Mouse (Mus musculus): ENCODE results near the gene Klf3. TPM values are rescaled to one million over a fixed set of nuclear protein-coding genes. Genes with fewer than 3 reads are reported as not detected.
A peak's percentile ranks its signal among the peaks of the same experiment; 100 is the strongest.

Klf3 gene
- polyA plus RNA-seq, 1 experiment from 2014 or later, result 68.1 TPM

DNA sequence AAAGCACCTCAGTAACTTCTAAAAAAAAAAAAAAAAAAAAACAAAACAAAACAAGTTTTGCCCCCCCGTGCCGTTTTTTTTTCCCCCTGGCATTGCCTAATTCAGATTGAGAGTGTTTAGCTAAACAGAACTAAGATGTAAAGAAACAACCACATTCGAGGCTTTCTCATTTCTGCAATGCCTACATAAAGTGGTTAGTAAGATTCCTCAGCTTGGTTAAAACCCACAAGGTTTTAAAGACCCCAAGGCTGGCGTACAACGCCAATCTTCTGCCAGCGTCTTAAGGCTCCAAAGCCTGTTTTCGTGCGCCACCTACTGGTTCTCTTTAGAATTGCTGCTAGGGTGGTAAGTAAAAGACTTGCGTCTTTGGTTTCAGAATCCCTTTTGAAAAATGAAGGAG, 10.2 kb downstream of the Klf3 start:
- H3K9ac ChIP-seq (ENCODE audit: low read depth, low read length), result no peak overlapping the region

DNA sequence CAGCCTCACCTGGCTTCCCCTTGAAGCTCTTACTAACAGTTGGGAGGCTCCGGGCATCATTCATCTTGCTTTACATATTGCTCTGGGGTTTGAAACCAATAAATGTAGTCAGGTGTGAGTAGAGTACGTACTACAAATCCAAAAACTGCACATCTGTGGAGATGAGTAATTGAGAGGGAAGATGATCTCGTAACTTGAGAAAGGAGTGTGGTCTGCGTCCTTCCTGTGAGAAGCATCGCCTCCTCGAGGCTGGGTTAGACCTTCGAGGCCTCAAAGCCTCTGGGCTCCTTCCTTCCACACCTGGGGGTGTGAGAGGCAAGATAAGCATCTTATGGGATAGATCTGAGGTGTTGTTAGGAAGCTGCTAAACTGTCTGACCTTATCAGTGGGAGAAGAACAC, 11.2 kb downstream of the Klf3 start:
- H3K27ac ChIP-seq (ENCODE audit: low read length), result no peak overlapping the region
- 74% methylated on average over 7 of the region's 7 CpGs for WGBS
- no peak overlapping the region for H3K4me3 ChIP-seq (ENCODE audit: low read length)
- H3K9ac ChIP-seq (ENCODE audit: low read depth, low read length), result 0 out of 2 replicates have a peak overlapping the region, but pooled peaks have one; percentile 15
- H3K36me3 ChIP-seq (ENCODE audit: control insufficient read depth, insufficient read depth, low read length), result peaks cover 11% of the 10 kb centered on the region; the same call in 1 of the 2 replicates
- H3K27me3 ChIP-seq (replicated peaks; ENCODE audit: control insufficient read depth, insufficient read depth, low read length), result no peaks in the 10 kb centered on the region
- H3K4me1 ChIP-seq (ENCODE audit: control insufficient read depth, insufficient read depth, low read length), result peaks cover 70% of the 10 kb centered on the region
- no peak for ATAC-seq
- H3K4me2 ChIP-seq (ENCODE audit: low read depth, low read length), result no peak overlapping the region
- H3K9me3 ChIP-seq (ENCODE audit: control insufficient read depth, low read length), result no peaks in the 10 kb centered on the region

More for the DNA sequence above, 10.2 kb downstream of the Klf3 start:
- Histone ChIP-seq H3K4me1 (ENCODE audit: control insufficient read depth, insufficient read depth, low read length) (peaks cover 81% of the 10 kb centered on the region), H3K27me3 (replicated peaks; ENCODE audit: control insufficient read depth, insufficient read depth, low read length) (no peaks in the 10 kb centered on the region), H3K27ac (ENCODE audit: low read length) (no peak overlapping the region), H3K36me3 (ENCODE audit: control insufficient read depth, insufficient read depth, low read length) (peaks cover 7% of the 10 kb centered on the region; the same call in 1 of the 2 replicates), H3K9me3 (ENCODE audit: control insufficient read depth, low read length) (no peaks in the 10 kb centered on the region), H3K4me3 (ENCODE audit: low read length) (peak overlapping the region; percentile 38; the same call in 1 of the 2 replicates), H3K4me2 (ENCODE audit: low read depth, low read length) (peak overlapping the region; percentile 63)
- ATAC-seq, result no peak
- 8% methylated on average over 9 of the region's 9 CpGs for WGBS

DNA sequence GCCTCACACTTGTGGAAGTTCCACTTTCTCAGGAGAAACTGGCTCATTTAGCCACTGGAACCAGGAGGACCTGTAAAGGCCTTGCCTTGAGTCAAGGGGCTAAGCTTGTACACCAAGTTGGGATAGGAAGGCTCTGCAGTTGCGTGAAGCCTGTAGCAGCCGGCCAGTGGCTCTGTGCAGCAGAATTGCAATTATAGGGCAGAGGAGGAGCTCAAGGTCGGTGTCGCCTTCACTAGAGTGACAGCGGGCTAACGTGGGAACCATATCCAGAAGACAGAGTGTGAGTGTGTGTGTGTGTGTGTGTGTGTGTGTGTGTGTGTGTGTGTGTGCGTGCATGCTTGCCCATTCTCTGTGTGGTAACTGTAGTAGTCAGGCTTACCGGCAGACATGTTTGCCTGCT, 12.4 kb downstream of the Klf3 start:
- H3K4me1 ChIP-seq (ENCODE audit: control insufficient read depth, insufficient read depth, low read length), result peaks cover 62% of the 10 kb centered on the region
- H3K36me3 ChIP-seq (ENCODE audit: control insufficient read depth, insufficient read depth, low read length), result peaks cover 11% of the 10 kb centered on the region; the same call in 1 of the 2 replicates
- H3K27me3 ChIP-seq (replicated peaks; ENCODE audit: control insufficient read depth, insufficient read depth, low read length), result no peaks in the 10 kb centered on the region
- ATAC-seq, result no peak
- no peak overlapping the region for H3K9ac ChIP-seq (ENCODE audit: low read depth, low read length)
- no peak overlapping the region for H3K4me2 ChIP-seq (ENCODE audit: low read depth, low read length)
- H3K27ac ChIP-seq (ENCODE audit: low read length), result no peak overlapping the region
- 72% methylated on average over 8 of the region's 8 CpGs for WGBS
- no peaks in the 10 kb centered on the region for H3K9me3 ChIP-seq (ENCODE audit: control insufficient read depth, low read length)
- no peak overlapping the region for H3K4me3 ChIP-seq (ENCODE audit: low read length)

DNA sequence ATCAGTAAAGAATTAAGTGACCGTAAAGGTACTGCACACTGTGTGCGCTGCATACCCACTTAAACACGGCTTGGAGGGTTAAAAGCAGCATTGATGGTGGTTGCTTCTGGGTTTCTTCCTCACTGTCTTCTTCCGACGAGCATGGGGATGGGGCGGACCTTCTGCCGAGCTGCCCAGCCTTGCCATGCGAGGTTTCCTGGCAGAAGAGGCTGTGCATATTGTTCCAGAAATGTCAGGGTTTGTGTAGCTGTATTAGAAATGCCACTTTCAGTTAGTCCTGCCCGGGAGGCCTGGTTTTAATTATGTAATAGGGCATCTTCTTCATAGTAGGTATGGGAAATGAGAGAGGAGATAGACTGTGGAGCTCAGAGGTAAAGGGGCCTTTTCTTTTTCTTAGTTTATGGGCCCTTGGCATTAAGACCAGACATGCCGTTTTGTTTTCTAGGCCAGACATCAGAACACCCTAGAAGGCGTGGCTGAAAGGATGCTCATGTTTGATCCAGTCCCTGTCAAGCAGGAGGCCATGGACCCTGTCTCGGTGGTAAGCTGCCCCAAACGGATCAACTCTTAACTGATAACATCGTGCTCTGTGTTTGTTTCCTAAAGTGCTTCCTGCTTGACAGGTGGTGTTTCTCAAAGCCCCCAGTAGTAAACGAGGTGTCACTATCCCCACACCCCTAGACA, 13.2 kb downstream of the Klf3 start:
- Histone ChIP-seq H3K27me3 (replicated peaks; ENCODE audit: control insufficient read depth, insufficient read depth, low read length) (no peaks in the 10 kb centered on the region), H3K36me3 (ENCODE audit: control insufficient read depth, insufficient read depth, low read length) (peaks cover 15% of the 10 kb centered on the region; the same call in 1 of the 2 replicates), H3K4me3 (ENCODE audit: low read length) (no peak overlapping the region), H3K4me1 (ENCODE audit: control insufficient read depth, insufficient read depth, low read length) (peaks cover 54% of the 10 kb centered on the region), H3K27ac (ENCODE audit: low read length) (peak overlapping the region; percentile 68), H3K4me2 (ENCODE audit: low read depth, low read length) (no peak overlapping the region), H3K9me3 (ENCODE audit: control insufficient read depth, low read length) (no peaks in the 10 kb centered on the region), H3K9ac (ENCODE audit: low read depth, low read length) (no peak overlapping the region)
- 51% methylated on average over 15 of the region's 15 CpGs for WGBS
- ATAC-seq, result no peak

DNA sequence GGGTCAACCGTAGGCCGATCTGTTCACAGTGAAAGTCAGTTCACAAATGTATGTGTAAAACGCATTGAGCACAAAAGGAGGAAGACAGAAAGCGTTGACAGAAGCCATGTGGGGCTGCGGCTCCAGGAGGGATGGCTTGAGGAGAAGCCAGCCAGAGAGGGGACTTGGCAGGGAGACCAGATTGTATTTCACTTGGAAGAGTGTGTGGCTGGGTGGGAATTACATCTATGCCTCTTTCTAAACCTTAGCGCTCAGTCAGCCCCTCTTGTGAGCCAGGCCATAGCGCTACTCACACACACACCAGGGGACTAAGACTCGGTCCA, 13.7 kb downstream of the Klf3 start:
- H3K27ac ChIP-seq (ENCODE audit: low read length), result peak overlapping the region; percentile 68
- H3K9ac ChIP-seq (ENCODE audit: low read depth, low read length), result 0 out of 2 replicates have a peak overlapping the region, but pooled peaks have one; percentile 10
- H3K4me2 ChIP-seq (ENCODE audit: low read depth, low read length), result no peak overlapping the region
- no peaks in the 10 kb centered on the region for H3K27me3 ChIP-seq (replicated peaks; ENCODE audit: control insufficient read depth, insufficient read depth, low read length)
- no peaks in the 10 kb centered on the region for H3K9me3 ChIP-seq (ENCODE audit: control insufficient read depth, low read length)
- ATAC-seq, result peak; percentile 40
- no peak overlapping the region for H3K4me3 ChIP-seq (ENCODE audit: low read length)
- H3K36me3 ChIP-seq (ENCODE audit: control insufficient read depth, insufficient read depth, low read length), result peaks cover 16% of the 10 kb centered on the region; the same call in 1 of the 2 replicates
- 40% methylated on average over 8 of the region's 8 CpGs for WGBS
- peaks cover 49% of the 10 kb centered on the region for H3K4me1 ChIP-seq (ENCODE audit: control insufficient read depth, insufficient read depth, low read length)

DNA sequence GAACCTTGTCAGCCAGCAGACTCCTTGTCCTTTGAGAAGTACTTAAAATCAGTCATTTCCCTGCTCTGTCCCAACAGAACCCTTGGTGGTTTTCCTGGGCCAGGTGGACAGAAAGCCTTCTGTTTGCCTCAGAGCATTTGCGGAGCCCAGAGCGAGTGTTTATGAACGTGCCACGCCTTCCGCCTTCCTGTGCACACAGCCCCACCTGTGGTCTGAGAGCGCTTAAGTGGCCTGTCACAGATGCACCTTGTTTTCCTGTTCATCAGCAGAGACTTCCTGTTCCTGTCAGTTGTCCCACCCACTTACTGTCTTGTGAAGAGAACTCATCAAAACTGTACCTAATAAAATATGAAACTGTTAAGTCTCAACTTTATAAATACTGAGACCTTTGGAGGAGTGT, 16.2 kb downstream of the Klf3 start:
- H3K4me2 ChIP-seq (ENCODE audit: low read depth, low read length), result no peak overlapping the region
- peaks cover 35% of the 10 kb centered on the region for H3K36me3 ChIP-seq (ENCODE audit: control insufficient read depth, insufficient read depth, low read length)
- H3K4me1 ChIP-seq (ENCODE audit: control insufficient read depth, insufficient read depth, low read length), result peaks cover 34% of the 10 kb centered on the region
- peak; percentile 18; the same call in 1 of the 2 replicates for ATAC-seq
- no peak overlapping the region for H3K4me3 ChIP-seq (ENCODE audit: low read length)
- H3K9me3 ChIP-seq (ENCODE audit: control insufficient read depth, low read length), result no peaks in the 10 kb centered on the region
- WGBS, result 51% methylated on average over 6 of the region's 6 CpGs
- H3K27ac ChIP-seq (ENCODE audit: low read length), result no peak overlapping the region
- no peaks in the 10 kb centered on the region for H3K27me3 ChIP-seq (replicated peaks; ENCODE audit: control insufficient read depth, insufficient read depth, low read length)
- no peak overlapping the region for H3K9ac ChIP-seq (ENCODE audit: low read depth, low read length)

DNA sequence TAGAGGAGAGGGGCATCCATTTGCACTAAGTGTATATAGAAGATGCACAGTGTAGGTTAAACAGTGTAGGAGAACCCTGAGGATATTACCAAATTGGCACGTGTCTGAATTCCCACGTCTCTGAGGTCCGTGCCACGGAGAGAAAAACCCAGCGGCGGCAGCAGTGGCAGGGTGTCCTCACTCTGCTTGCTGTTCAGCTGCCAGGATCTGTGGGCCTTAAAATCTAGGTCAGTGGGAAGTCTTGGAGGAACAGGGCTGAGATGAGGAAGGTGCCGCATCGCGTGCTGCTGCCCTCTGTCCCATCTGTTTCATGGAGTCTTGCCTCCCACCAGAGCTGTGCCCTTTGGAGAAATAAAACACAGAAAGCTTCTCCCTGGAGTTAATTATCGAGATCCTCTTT, 16.9 kb downstream of the Klf3 start:
- H3K36me3 ChIP-seq (ENCODE audit: control insufficient read depth, insufficient read depth, low read length), result peaks cover 39% of the 10 kb centered on the region
- 90% methylated on average over 10 of the region's 10 CpGs for WGBS
- no peak overlapping the region for H3K9ac ChIP-seq (ENCODE audit: low read depth, low read length)
- no peak overlapping the region for H3K27ac ChIP-seq (ENCODE audit: low read length)
- peaks cover 28% of the 10 kb centered on the region for H3K4me1 ChIP-seq (ENCODE audit: control insufficient read depth, insufficient read depth, low read length)
- H3K27me3 ChIP-seq (replicated peaks; ENCODE audit: control insufficient read depth, insufficient read depth, low read length), result no peaks in the 10 kb centered on the region
- no peaks in the 10 kb centered on the region for H3K9me3 ChIP-seq (ENCODE audit: control insufficient read depth, low read length)
- H3K4me3 ChIP-seq (ENCODE audit: low read length), result no peak overlapping the region
- H3K4me2 ChIP-seq (ENCODE audit: low read depth, low read length), result no peak overlapping the region
- ATAC-seq, result no peak

DNA sequence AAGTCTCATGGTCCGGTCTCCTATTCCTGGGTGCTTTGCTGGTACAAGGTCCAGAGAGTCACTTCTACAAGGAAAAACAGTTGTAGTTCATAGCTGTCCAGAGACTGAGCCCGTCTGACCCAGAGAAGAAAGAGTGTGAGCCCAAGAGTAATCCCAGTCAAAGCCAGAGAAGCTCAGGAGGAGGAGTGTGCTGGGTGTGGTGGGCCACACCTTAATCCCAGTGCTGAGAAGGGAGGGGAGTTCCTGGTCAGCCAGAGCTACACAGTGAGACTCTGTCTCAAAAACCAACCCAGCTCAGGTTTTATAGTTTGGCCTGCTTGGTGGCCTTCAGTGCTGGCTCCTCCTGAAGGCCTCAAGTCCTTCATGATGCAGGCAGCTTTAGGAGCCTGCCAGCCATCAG, 18.1 kb downstream of the Klf3 start:
- 76% methylated on average over 2 of the region's 2 CpGs for WGBS
- no peak for ATAC-seq
- Histone ChIP-seq H3K27ac (ENCODE audit: low read length) (no peak overlapping the region), H3K9me3 (ENCODE audit: control insufficient read depth, low read length) (no peaks in the 10 kb centered on the region), H3K9ac (ENCODE audit: low read depth, low read length) (no peak overlapping the region), H3K4me1 (ENCODE audit: control insufficient read depth, insufficient read depth, low read length) (peaks cover 16% of the 10 kb centered on the region), H3K27me3 (replicated peaks; ENCODE audit: control insufficient read depth, insufficient read depth, low read length) (no peaks in the 10 kb centered on the region), H3K4me3 (ENCODE audit: low read length) (no peak overlapping the region), H3K36me3 (ENCODE audit: control insufficient read depth, insufficient read depth, low read length) (peaks cover 47% of the 10 kb centered on the region), H3K4me2 (ENCODE audit: low read depth, low read length) (no peak overlapping the region)

DNA sequence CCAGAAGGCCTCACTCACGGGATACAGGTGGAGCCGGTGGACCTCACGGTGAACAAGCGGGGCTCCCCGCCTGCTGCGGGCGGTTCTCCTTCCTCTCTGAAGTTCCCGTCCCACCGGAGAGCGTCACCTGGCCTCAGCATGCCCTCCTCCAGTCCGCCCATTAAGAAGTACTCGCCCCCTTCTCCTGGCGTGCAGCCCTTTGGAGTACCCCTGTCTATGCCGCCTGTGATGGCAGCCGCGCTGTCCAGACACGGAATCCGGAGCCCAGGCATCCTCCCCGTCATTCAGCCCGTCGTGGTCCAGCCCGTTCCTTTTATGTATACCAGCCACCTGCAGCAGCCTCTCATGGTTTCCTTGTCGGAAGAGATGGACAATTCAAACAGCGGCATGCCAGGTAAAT, 18.8 kb downstream of the Klf3 start:
- Histone ChIP-seq H3K4me3 (ENCODE audit: low read length) (no peak overlapping the region), H3K27me3 (replicated peaks; ENCODE audit: control insufficient read depth, insufficient read depth, low read length) (no peaks in the 10 kb centered on the region), H3K36me3 (ENCODE audit: control insufficient read depth, insufficient read depth, low read length) (peaks cover 52% of the 10 kb centered on the region), H3K4me1 (ENCODE audit: control insufficient read depth, insufficient read depth, low read length) (peaks cover 9% of the 10 kb centered on the region), H3K4me2 (ENCODE audit: low read depth, low read length) (no peak overlapping the region), H3K9me3 (ENCODE audit: control insufficient read depth, low read length) (no peaks in the 10 kb centered on the region), H3K9ac (ENCODE audit: low read depth, low read length) (no peak overlapping the region), H3K27ac (ENCODE audit: low read length) (no peak overlapping the region)
- no peak for ATAC-seq
- WGBS, result 93% methylated on average over 24 of the region's 24 CpGs

DNA sequence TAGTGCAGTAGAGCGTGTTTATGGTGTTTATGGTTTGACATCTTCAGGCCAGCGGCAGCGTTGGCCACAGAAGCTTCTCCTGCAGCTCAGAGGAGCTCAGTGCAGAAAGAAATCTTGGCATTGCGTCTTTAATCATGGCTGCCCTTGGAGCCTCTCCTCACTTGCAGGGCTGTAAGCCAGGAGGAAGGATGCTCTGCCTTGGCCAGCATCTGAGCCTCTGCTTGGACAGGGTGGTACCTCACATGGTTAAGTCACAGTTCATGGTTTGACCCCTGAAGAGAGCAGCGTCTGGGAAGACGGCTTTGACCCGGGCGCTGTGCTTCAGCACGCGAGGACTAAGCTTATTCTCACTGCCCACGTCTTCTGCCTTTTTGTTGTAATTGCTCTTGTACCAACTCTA, 20.2 kb downstream of the Klf3 start:
- H3K4me2 ChIP-seq (ENCODE audit: low read depth, low read length), result no peak overlapping the region
- H3K36me3 ChIP-seq (ENCODE audit: control insufficient read depth, insufficient read depth, low read length), result peaks cover 56% of the 10 kb centered on the region
- H3K9ac ChIP-seq (ENCODE audit: low read depth, low read length), result no peak overlapping the region
- WGBS, result 97% methylated on average over 11 of the region's 11 CpGs
- peaks cover 4% of the 10 kb centered on the region; the same call in 1 of the 2 replicates for H3K4me1 ChIP-seq (ENCODE audit: control insufficient read depth, insufficient read depth, low read length)
- H3K27me3 ChIP-seq (replicated peaks; ENCODE audit: control insufficient read depth, insufficient read depth, low read length), result no peaks in the 10 kb centered on the region
- no peak overlapping the region for H3K27ac ChIP-seq (ENCODE audit: low read length)
- no peak for ATAC-seq
- H3K4me3 ChIP-seq (ENCODE audit: low read length), result no peak overlapping the region
- no peaks in the 10 kb centered on the region for H3K9me3 ChIP-seq (ENCODE audit: control insufficient read depth, low read length)
